Mouse (Mus musculus): Measurements from ENCODE around the gene BC035044.
"Not testable (repeated sequence)": the region's sequence is repeated elsewhere in the genome, so short reads cannot be mapped to it uniquely, and the experiment has no call there.

The BC035044 gene

DNA sequence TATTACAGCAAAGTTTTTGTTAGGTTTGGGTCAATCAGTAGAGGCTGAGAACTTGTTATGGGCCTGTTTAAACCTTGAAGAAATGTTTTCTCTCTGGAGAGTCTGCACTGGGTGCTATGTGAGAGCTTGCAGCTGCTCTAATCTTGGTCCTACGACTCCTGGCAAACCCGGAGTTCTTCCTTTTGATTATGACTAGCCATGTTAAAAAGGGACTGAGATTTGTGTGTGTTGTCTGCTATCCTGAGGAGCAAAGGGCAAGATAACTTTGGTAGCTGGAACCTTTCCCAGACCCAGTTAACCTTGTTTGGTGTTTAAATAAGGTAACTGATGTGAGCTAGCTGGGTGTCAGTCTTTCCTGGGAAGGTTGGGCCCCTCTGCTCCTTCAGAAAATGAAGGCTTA lies 40.3 kb downstream of the BC035044 start:
- no peak for DNase-seq (ENCODE audit: low spot score)

DNA sequence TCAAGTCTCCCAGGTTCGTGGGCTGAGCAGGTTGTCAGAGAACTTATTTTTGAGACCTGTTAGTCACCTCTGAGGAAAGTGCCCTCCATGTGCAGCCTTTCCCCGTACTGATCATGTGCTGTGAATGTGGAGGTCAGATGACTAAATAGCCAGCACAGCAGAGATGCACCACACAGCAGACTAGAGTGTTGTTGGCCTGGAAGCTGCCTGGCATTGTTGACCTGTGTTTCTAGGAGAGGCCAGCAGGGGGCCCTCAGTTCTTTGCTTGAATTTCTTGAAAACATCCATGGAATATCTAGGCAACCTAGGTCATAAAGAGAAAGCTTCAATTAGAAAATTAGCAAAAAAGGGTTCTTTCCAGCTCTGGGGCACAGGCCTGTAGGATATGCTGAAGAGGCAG lies 41.0 kb downstream of the BC035044 start:
- DNase-seq (ENCODE audit: low spot score): peak; percentile 67

DNA sequence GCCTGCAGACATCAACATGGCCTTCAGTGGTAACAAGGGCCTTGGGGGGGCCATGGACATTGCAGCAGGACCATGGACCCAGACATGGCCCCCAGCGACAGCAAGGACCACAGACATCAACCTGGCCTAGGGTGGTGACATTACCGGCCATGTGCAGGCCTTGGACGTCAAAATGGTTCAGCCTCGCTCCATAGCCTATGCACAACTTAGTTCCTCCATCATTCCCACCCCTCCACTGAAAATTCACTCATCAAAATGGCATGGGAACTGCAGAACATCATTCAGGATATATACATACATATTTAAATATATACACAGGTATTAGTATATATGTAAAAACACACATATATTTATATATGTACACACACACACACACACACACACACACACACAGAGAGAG lies 43.5 kb downstream of the BC035044 start:
- DNase-seq (ENCODE audit: low spot score): no peak

DNA sequence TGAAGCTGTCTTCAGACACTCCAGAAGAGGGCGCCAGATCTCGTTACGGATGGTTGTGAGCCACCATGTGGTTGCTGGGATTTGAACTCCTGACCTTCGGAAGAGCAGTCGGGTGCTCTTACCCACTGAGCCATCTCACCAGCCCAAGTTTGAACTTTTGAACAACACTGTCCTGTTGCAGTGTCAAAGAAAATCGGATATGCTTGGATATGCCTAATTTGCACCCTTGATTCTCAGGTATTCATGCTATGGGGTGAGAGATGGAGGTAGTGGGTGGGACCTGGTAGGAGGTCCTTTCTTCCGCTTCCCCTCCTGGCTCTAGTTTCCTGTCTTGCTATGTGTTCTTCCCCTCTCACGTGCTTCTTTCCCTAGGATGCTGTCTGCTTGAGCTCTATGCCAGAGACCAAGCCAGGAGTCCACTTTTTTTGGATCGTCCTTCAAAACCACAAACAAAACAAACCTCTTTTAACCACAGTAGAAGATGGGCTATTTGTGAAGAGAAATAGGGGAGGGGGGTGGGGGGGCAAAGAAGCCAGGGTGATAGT lies 44.9 kb downstream of the BC035044 start:
- DNase-seq (ENCODE audit: low spot score): no peak

DNA sequence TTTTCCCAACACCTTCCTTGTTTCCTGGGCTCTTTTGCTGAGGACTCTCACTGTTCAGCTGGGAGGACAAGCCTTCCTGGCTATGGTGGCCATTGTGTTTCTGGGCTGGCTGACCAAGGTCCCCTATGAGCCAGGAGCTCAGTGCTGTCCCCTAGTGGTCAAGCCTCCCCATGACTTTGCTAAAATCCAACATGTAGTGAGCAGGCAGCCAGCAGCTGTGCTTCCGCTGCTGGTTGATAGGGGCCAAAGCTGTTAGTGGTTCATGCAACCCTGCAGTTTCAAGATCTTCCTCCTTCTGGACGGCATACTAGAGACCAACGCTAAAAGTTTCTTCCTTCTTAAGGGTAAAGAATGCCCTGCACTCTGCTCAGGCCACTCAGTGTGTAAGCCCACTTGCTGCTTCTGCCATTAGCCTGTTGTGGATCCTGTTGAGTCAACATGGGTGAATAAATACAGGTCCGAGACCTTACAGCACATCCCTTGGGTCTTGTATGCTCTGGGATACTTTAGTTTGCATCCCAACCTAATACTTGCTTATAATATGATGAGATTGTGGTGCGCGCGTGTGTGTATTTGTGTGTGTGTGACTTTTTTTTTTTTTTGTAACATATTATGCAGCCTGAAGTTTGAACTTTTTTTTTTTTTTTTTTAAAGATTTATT lies 45.5 kb downstream of the BC035044 start:
- peak; percentile 94 for DNase-seq (ENCODE audit: low spot score)

DNA sequence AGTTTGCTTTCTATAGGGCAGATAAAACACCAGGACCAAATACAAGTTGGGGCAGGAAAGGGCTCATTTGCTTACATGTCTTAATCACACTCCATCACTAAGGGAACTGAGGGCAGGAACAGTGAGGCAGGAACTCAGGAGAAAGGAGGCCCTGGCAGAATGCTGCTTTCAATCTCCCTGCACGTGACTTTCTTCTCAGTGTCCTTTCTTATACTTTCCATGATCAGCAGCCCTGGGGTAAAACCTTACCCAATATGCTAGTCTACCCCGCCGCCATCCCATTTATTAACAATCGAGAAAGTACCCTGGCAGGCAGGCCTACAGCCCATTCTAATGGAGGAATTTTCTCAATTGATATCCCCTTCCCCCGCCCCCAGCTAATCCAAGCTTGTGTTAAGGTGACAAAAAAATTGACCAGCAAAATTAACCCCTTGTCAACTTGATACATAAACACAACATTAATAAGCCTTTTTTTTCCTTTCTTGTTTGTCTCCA lies 46.3 kb downstream of the BC035044 start:
- no peak for DNase-seq (ENCODE audit: low spot score)

DNA sequence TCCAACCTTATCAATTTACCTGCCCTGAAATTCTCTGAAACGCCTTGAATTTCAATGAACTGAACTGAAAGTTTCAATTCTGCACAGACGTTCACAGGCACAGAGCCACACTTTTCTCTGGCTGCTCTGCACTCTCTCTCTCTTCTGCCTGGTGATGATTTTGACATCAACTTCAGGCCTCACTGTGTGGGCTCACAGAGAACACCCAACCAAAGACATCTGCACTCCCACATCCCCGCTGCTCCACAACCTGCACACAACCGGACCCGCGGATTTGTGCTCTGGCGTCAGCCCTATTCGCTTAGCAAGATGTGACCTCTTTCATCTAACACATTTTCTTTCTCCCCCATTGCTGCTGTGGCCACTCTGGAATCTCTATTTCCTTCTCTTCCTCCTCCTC lies 46.8 kb downstream of the BC035044 start:
- DNase-seq (ENCODE audit: low spot score): no peak

DNA sequence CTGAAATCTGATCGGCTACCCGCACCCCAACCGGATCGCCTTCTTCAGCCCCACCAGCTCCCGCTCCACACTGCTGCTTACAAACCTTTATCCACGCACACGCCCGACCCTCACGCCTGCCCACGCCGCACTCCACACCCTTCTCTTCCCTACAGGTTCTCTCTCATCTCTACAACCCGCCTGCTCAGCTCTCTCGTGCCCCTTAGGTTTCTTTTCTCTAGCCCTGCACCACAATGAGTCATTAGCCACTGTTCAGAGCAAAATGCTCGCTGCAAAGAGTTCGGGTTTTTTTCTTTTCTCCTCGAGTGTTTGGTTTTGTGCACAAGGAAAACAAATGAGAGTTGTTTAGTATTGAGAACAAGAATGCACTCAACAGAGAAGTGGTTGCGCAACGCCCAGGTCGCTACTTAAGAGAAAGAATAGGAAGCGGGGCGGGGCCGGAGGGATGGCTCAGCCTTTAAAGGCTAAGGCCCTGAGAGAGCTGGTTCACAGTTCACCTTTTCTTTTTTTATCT lies 47.4 kb downstream of the BC035044 start:
- peak; percentile 93 for DNase-seq (ENCODE audit: low spot score)

DNA sequence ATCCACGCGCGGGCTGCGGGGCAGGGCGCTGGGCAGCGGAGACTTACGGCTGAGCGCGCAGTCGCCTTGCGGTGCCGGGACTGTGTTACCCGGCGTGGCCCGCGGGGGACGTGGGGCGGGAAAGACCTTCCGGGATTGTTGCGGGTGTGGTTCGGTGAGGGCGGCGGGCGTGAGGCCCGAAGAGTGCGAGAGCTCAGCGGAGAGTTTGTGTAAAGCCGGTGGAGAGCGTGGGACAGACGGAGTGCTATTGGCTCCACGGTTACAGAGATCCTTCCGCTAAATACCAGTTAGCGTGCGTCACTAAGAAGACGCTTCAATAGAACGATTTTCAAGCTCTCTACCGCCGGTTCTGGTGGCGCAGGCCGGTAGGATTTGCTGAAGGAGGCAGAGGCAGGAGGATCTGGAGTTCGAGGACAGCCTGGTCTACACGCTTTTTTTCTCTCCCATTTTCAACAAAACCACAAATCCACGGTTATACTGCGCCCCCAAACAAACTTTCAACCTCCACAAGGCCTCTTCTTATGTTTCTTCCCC lies 47.9 kb downstream of the BC035044 start:
- DNase-seq (ENCODE audit: low spot score): peak; percentile 95

DNA sequence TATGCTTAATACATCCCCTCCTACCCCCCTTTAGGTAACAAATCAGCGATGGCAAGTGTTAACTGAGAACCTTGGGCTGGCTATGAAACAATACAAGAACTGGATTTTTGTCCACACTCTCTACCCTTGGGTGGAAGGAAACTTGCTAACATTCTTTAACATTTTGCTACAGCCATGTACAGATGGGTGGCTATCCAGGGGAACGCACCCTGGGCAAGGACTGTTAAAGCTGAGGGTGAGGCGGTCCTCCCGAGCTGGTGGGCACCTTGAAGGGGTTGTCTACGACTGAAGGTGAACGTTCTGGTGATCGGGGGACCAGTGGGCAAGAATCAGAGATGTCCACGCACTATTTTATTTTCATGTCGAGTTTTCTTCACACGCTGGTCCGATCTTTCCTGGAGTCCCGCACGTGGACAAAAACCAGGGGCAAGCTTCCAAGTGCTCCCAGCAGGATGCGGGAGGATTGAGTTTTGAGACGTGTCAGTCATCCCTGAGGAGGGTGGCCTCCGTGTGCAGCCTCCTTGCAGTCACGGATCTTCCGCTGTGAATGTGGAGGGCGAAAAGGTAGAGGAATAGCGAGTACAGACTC lies 48.5 kb downstream of the BC035044 start:
- no peak for DNase-seq (ENCODE audit: low spot score)

DNA sequence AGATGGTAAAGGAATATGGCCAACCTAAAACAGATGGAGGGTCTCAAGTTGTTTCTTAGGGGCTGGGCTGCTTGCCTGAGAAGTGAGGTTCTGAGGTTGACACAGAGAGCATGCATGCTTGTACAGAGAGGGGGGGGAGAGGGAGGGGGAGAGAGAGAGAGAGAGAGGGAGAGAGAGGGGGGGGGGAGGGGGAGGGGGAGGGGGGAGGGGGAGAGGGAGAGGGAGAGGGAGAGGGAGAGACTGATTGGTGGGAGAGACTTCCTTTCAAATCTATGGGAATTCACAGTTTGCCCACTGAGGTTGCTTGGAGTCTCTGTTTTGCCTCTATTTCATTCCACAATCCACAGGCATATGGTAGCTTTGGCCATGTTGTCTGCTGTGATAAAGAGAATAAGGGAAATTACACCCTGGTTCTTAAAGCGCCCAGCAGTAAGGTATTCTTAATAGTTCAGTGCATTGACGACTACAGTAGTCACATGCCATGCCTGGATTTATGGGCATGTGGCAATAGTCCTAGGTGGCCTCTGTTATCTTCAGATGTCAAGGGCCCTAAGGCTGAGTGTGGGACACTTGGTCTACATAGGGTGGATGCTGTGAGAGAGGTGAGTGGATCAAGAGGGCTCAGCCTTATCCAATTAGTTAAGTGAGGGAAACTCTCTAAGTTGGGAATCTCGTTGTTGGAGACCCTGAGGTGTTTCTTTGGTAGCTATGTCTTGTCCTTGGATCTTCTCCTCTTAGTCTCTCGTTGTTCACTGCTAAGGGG lies 49.4 kb downstream of the BC035044 start:
- DNase-seq (ENCODE audit: low spot score): no peak

DNA sequence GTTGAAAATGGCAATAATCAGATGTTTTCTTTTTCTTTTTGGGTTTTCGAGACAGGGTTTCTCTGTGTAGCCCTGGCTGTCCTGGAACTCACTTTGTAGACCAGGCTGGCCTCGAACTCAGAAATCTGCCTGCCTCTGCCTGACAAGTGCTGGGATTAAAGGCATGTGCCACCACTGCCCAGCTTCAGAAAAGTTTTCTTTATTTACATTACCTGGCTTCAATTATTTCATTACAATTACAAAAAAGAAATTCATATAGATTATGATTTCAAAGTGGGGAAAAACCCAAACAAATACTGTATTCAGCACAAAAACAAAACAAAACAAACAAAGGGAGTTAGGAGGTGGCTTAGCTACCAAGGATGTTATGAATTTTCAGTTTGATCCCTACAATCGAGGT lies 50.3 kb downstream of the BC035044 start:
- not testable (repeated sequence) for DNase-seq (ENCODE audit: low spot score)

DNA sequence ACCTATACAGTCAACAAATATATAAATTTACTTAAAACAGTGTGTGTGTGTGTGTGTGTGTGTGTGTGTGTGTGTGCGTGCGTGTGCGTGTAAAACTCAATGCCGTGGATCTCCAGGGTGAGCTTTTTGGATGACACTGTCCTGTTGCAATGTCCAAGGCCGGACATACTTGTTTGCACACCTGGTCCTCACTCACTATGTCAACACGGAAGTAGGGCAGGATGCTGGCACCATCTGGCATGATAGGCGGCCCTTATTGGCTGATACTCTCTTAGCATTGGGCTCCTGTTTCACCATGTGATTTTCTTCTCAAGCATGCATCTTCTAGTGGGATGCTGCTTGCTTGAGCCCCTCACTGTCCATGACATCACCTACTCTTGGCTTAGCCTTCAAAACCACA lies 51.0 kb downstream of the BC035044 start:
- DNase-seq (ENCODE audit: low spot score): no peak

DNA sequence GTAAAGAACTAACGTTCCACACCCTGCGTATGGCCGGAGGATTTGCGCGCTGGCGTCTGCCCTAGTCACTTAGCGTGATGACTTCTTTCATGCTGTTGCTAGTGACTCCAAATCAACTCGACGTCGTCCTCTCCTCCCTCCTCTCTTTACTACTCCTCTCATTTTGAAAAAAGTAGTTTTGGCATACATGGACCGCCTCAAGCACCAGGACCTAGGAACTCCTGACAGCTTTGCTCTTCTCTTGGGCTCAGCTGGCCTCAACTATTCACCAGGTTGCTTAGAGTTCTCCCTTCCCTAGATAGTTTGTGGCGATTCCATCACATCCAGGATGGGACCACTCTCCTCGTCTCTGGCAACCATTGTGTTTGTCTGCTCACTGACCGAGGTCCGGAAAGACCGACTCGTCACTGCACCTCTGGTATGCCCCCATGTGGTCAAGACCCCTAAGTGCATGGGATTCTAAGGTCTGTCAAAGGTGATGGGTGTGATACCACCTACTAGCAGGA lies 51.6 kb downstream of the BC035044 start:
- DNase-seq (ENCODE audit: low spot score): peak; percentile 95

DNA sequence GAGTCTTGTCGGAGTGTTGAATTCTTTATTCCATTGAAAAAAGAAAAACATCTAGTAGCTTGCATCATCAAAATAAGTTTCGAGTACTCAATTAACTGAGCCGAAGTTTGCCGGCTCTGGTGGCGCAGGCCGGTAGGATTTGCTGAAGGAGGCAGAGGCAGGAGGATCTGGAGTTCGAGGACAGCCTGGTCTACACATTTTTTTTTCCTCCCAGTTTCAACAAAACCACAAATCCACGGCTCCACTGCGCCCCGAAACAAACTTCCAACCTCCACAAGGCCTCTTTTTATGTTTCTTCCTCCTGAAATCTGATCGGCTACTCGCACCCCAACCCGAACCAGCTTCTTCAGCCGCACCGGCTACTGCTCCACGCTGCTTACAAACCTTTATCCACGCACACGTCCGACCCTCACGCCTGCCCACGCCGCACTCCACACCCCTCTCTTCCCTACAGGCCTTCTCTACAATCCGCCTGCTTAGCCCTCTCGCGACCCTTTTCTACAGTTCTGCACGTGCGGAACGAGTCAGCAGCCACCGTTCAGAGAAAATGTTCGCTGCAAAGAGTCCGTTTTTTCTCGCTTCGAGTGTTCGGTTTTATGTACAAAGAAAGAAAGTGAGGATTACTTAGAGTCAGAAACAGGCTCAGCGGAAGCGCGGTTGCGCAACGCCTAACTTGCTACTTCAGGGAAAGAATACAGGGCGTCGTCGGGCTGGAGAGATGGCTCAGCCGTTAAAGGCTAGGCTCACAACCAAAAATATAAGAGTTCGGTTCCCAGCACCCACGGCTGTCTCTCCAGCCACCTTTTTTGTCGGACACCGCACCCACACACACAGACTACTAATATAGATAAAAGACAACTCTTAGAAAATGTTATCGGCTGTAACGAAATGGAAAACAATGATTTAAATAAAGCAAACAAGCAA lies 52.3 kb downstream of the BC035044 start:
- peak; percentile 92 for DNase-seq (ENCODE audit: low spot score)

DNA sequence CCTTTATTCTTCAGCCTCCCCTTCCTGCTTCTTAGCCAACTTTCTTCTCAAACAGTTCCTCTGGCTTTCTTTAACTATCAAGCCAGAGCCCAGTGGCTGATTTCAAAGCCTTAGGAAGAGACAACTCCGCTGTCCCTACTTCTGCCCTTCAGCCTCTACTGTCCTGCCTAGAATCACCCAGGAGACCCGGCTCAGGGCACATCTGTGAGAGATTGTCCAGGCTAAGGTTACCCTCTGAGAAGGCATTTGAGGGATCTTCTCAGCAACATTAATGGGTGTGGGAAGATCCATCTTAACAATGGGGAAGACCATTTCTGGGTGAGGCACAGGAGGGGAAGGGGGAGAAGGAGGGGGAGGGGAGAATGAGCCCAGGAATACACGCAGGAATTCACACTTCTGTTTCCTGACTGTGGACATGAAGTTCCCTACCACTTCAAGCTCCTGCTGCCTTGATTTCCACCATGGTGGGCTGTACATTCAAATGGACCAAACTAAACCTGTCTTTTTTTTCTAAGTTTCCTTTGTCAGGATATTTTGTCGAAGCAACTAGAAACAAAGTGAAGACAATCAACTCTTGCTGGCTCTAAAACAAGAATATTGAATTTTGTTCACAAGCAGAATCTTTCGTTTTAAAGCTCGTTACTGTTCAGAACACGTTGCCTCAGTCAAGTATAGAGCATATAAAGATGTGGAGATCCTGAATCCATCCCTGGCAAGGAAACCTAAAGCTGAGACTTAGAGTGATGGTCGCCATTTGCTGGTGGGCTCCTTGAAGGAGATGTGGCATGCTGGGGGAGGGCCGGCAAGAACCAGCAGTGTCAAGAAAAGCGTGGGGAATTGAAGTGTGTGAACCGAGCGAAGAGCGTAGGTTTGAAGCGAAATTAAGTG lies 53.2 kb downstream of the BC035044 start:
- no peak for DNase-seq (ENCODE audit: low spot score)

DNA sequence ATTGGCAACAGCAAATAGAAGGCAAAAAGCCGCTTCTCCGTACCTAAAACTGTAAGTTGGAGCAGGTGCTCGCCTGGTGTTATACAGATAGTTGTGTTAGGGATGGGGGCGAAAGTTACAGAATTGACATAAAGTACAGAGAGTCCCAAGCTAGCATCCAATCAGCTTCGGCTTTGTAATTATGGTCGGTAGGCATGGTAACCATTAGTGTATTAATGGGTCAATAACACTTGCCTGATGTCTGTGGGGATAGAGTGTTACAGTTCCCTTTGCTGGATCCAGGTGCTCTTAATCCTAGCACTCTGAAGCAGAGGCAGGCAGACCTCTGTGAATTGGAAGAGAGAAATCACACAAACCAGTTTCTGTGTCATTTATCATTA lies 54.0 kb downstream of the BC035044 start:
- DNase-seq (ENCODE audit: low spot score): no peak

DNA sequence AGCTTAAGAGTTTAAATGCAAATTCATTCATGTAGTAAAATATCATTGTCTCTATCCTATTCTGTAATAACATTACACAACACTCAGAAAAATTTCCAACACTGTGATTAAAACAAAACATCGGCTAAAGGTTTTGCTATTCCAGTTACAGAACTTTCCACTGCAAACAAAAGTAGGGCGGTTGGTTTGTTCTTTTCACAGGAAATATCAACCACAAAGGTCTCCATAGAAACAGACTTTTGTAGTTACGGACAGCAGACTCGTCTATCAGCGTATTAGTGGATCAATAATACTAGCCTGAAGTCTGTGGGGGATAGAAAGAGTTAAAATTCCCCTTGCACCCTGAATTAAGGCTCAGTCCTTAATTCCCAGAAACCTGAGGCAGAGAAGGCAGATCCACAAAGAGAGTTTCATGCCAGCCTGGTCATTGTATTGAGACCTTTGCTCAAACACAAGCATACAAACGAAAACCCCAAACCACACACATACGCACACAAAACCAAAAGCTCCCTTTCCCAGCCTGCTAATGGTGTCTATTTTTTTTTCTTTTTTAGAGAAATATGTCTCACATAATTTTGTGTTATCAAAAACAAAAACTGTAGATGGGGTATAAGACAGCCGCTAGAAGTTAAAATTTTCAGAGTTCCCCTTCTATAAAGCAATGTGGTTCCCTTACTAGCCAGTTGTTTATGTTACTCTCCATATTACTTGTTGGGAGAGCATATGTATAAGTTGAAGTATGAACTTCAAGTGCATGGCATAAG lies 54.6 kb downstream of the BC035044 start:
- DNase-seq (ENCODE audit: low spot score): no peak

DNA sequence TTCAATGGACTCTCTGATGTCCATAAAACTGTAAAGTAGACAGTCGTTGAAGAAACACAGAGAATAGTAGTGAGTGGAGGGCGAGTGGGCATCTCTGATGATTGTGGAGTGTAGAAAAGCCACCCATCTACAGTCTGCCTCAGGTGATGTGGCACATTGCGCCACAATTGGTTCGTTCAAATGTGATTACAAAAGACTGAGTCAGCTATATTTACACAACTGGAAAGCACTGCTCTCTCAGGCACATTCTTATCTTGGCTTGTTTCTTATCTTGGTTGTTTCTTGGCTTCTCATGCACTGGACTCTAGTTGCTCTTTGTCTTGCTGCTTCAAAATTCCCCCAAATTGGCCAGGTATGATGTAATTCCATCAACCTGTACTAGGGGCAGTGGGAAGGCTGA lies 55.4 kb downstream of the BC035044 start:
- peak; percentile 63 for DNase-seq (ENCODE audit: low spot score)
